Mouse (Mus musculus) stomach, postnatal 0 days (tissue): Measurements from ENCODE around the gene Kat14. TPM values are rescaled to one million over a fixed set of nuclear protein-coding genes. Genes with fewer than 3 reads are reported as not detected.

Source experiments
- ATAC-seq: fragments of 200-750 bp; cut with Nextera tagmentation; 2 replicates; pipeline ENCODE4 v1.8.0; 2017; ENCODE audit not compliant: low FRiP score, low TSS enrichment
- DNase-seq: peaks from one replicate; pipeline ENCODE4 v3.0.0-alpha.2; 2016; ENCODE audit warnings: low spot score
- H3K27ac ChIP-seq: fragments of 300-500 bp; sonication (generic); replicated peaks from 2 replicates; pipeline ENCODE4 v1.5.1; 2014; ENCODE audit warnings: mild to moderate bottlenecking, control low read depth
- H3K27me3 ChIP-seq: fragments of 300-500 bp; sonication (generic); 2 replicates; pipeline ENCODE4 v1.6.1; 2014; ENCODE audit warnings: low read length; ENCODE audit not compliant: control insufficient read depth, insufficient read depth
- H3K36me3 ChIP-seq: fragments of 300-500 bp; sonication (generic); 2 replicates; pipeline ENCODE4 v1.6.1; 2014; ENCODE audit warnings: low read length, mixed read lengths; ENCODE audit not compliant: control insufficient read depth, insufficient read depth
- H3K4me1 ChIP-seq: fragments of 300-500 bp; sonication (generic); replicated peaks from 2 replicates; pipeline ENCODE4 v1.6.1; 2014; ENCODE audit warnings: antibody characterized with exemption; ENCODE audit not compliant: control insufficient read depth, insufficient read depth
- H3K4me2 ChIP-seq: fragments of 300-500 bp; sonication (generic); replicated peaks from 2 replicates; pipeline ENCODE4 v1.6.1; 2014; ENCODE audit warnings: low read depth, mild to moderate bottlenecking, control low read depth, moderate library complexity
- H3K4me3 ChIP-seq: fragments of 300-500 bp; sonication (generic); 2 replicates; pipeline ENCODE4 v1.5.1; 2014; ENCODE audit warnings: low read depth, low read length, control low read depth
- H3K9ac ChIP-seq: fragments of 300-500 bp; sonication (generic); 2 replicates; pipeline ENCODE4 v1.6.1; 2014; ENCODE audit warnings: mild to moderate bottlenecking, low read length, control low read depth, mixed read lengths
- H3K9me3 ChIP-seq: fragments of 300-500 bp; sonication (generic); 2 replicates; pipeline ENCODE4 v1.6.1; 2016; ENCODE audit warnings: low read length; ENCODE audit not compliant: control insufficient read depth
- CTCF ChIP-seq: IDR thresholded peaks from 2 replicates; pipeline ENCODE4 v1.5.1; 2016; ENCODE audit warnings: antibody characterized with exemption, low read depth, mild to moderate bottlenecking, moderate library complexity
- EP300 ChIP-seq: optimal IDR thresholded peaks from 2 replicates; pipeline ENCODE3; 2016; ENCODE audit warnings: antibody characterized with exemption
- WGBS: fragments of 180-500 bp; shearing (Covaris S2); extraction: QIAGEN DNeasy Blood & Tissue Kit; methylation state at CpG from one replicate; pipeline ENCODE4 v1.1.7; 2014; 5-methylcytosine and 5-hydroxymethylcytosine counted together
- polyA plus RNA-seq: library from polyadenylated mRNA; unstranded; fragments of >200 nt; fragmentation: Nextera tagmentation; extraction: Ambion mirVana; gene quantifications from 2 replicates; pipeline ENCODE4 v1.2.1, GENCODE M21; 2015

Kat14 gene
- polyA plus RNA-seq, result 20.9 and 21.4 TPM in 2 replicates

GRCm38 (mm10) chr2:144368400-144369019, at the start of gene Kat14, which contains the start of gene Pet117:
Kat14 (plus strand) TSS chr2:144368983.
Pet117 (plus strand) TSS chr2:144368996.
- Histone ChIP-seq H3K27ac (peak within 1 kb of the TSS; percentile 96), H3K4me1 (peaks cover 3% of the 10 kb centered on the region; the same call in 1 of the 2 replicates), H3K4me2 (peak within 1 kb of the TSS; percentile 56), H3K9me3 (no peaks in the 10 kb centered on the region), H3K9ac (peak within 1 kb of the TSS; percentile 68), H3K27me3 (no peaks in the 10 kb centered on the region), H3K4me3 (peak within 1 kb of the TSS; percentile 65), H3K36me3 (0 out of 2 replicates have a peak, but pooled peaks cover 3% of the 10 kb centered on the region)
- ATAC-seq, result peak; percentile 98
- 5% methylated on average over 34 of the region's 38 CpGs for WGBS
- peak; percentile 98 for DNase-seq
- TF ChIP-seq EP300, result peak; percentile 71
- TF ChIP-seq CTCF, result no peak; the same call in 1 of the 2 replicates

DNA sequence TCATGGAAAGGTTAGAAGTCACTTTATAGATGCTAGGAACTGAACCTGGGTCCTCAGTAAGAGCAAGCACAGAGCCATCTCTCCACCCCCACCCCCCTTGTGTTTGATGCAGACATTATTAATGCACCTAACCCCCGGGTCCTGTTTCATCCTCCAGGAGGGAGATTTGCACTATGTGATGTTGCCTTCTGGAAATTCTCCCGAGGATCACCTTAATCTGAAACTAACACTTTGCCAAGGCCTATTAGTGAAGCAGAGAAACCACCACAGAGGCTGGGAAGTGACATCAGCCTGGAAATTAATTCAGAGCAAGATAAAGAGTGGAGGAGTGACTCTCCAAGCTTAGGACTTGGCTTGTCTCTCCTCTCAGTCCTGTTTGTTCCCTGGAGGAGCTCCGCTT, 44.6 kb upstream of the Kat14 start:
- Histone ChIP-seq H3K27me3 (no peaks in the 10 kb centered on the region), H3K27ac (no peak overlapping the region), H3K9ac (no peak overlapping the region), H3K36me3 (no peaks in the 10 kb centered on the region), H3K4me3 (no peak overlapping the region), H3K4me1 (no peaks in the 10 kb centered on the region), H3K4me2 (no peak overlapping the region), H3K9me3 (no peaks in the 10 kb centered on the region)
- no peak for TF ChIP-seq CTCF
- TF ChIP-seq EP300, result no peak
- no peak for DNase-seq
- WGBS, result 50% methylated on average over 3 of the region's 3 CpGs
- ATAC-seq, result no peak

DNA sequence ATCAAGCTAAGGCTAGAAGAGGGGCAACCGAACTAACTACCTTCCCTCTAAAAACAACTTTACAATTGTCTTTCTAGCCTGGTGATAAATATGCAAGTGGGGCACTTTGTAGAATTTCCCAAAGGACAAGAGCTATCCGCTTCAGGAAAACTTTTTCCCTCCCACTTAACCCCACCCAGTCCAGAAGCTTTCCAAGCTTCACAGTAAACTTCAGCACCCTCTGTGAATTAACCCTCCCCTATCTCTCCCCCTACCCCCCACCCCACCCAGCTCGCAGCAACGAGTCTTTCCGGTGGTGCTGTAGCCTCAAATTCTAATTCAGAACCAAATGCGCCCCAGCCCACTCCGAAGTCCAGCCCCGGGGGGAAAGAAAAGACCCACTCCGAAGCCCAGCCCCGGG, 39.3 kb upstream of the Kat14 start:
- Histone ChIP-seq H3K4me2 (peak overlapping the region; percentile 98), H3K4me3 (no peak overlapping the region)
- no peak for DNase-seq

DNA sequence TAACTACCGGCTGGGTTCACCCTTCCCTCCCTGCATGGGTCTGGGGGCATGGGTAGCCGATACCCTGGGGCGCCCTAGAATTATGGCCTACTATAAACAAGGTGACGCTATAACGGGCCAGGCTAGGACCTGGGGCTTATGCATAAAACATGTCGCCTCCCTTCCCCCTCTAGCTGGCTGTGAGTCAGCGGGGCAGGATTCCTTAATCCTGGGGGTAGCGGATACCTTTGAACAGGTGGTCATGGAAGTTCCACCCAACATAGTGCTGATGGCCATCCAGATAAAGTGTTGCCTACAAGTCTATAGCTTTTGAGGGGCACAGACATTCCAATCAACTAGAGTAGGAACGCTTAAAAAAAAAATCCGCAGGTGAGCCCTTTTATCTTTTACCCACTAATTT, 38.8 kb upstream of the Kat14 start:
- Histone ChIP-seq H3K9me3 (no peaks in the 10 kb centered on the region), H3K4me3 (peak overlapping the region; percentile 59), H3K27me3 (no peaks in the 10 kb centered on the region), H3K4me2 (peak overlapping the region; percentile 98), H3K4me1 (peaks cover 4% of the 10 kb centered on the region; the same call in 1 of the 2 replicates), H3K9ac (no peak overlapping the region), H3K27ac (no peak overlapping the region), H3K36me3 (no peaks in the 10 kb centered on the region)
- DNase-seq, result peak; percentile 24
- TF ChIP-seq EP300 (no peak), CTCF (no peak)
- ATAC-seq, result no peak
- 7% methylated on average over 10 of the region's 10 CpGs for WGBS

More for the DNA sequence above, 39.3 kb upstream of the Kat14 start:
- Histone ChIP-seq H3K36me3 (no peaks in the 10 kb centered on the region), H3K9me3 (no peaks in the 10 kb centered on the region), H3K27me3 (no peaks in the 10 kb centered on the region), H3K27ac (no peak overlapping the region), H3K4me1 (peaks cover 4% of the 10 kb centered on the region; the same call in 1 of the 2 replicates), H3K9ac (no peak overlapping the region)
- no peak for ATAC-seq
- WGBS, result 6% methylated on average over 8 of the region's 10 CpGs
- no peak for TF ChIP-seq EP300
- no peak for TF ChIP-seq CTCF

DNA sequence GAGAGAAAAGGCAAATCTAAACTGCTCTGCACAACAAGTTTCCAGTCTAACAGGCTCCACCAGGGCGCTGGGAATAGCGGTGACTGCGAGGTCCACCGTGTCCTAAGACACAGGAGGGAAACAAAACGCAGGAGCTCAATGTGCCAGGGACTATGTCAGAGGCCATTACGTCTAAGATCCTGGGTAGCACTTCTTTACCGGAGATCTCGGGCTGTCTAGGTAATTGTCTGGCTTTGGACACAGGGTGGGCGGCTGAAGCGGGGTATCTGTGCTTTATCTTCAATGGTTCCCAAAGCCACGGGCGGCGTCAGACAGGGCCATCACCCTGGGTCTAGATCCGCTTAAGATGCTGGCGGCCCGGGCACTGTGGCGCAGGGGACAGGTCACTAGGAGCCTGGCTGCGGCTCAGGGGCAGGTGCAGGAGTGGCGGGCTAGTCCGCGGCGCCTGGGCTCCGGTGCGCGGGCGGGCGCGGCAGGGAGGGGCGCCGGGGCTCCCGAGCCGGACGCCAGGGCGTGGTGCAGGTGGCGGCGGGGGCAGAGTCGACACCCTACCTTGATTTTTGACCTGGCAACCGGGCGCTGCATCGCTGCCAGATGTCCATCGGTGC, 38.3 kb upstream of the Kat14 start:
- TF ChIP-seq EP300, result no peak
- no peak for TF ChIP-seq CTCF
- peak overlapping the region; percentile 59 for H3K4me3 ChIP-seq
- H3K4me2 ChIP-seq, result peak overlapping the region; percentile 98
- ATAC-seq (peak; percentile 78), DNase-seq (peak; percentile 78)
- H3K4me1 ChIP-seq, result peaks cover 4% of the 10 kb centered on the region; the same call in 1 of the 2 replicates
- H3K9me3 ChIP-seq, result no peaks in the 10 kb centered on the region
- H3K36me3 ChIP-seq, result no peaks in the 10 kb centered on the region
- peak overlapping the region; percentile 63 for H3K9ac ChIP-seq
- WGBS, result 1% methylated on average over 36 of the region's 41 CpGs
- no peaks in the 10 kb centered on the region for H3K27me3 ChIP-seq
- H3K27ac ChIP-seq, result peak overlapping the region; percentile 76; the same call in 1 of the 2 replicates

DNA sequence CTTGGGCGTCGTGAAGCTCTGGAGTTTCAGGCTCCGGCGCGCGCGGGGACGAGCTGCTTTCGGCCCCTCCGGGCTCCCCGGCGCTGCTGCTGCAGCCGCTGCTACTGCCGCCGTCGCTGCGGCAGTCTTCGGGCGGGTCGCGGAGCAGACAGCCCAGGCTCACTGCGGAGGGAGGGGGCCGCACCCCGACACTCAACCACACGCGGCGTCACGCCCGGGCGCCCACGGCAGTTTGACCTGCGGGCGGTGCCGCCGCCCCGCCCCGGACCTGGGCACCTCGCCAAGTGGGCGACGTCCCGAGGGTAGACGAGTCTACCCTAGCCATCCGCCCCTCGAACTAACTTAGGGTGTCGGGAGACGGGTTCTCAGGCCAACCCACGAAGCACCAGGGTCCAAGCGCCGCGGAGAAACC, 37.8 kb upstream of the Kat14 start:
- Histone ChIP-seq H3K9ac (peak overlapping the region; percentile 63), H3K4me1 (peaks cover 4% of the 10 kb centered on the region; the same call in 1 of the 2 replicates), H3K4me2 (peak overlapping the region; percentile 98), H3K27ac (peak overlapping the region; percentile 76), H3K9me3 (no peaks in the 10 kb centered on the region), H3K27me3 (no peaks in the 10 kb centered on the region), H3K36me3 (no peaks in the 10 kb centered on the region), H3K4me3 (peak overlapping the region; percentile 59)
- ATAC-seq (peak; percentile 63), DNase-seq (peak; percentile 82)
- TF ChIP-seq EP300 (no peak), CTCF (no peak)
- under 1% methylated on average over 32 of the region's 50 CpGs for WGBS
